Mouse (Mus musculus): ENCODE measurements around the gene Dram2. TPM values are rescaled to one million over a fixed set of nuclear protein-coding genes. Genes with fewer than 3 reads are reported as not detected.

The Dram2 gene
- 10 to 100 TPM; 50.8 to 53.9 TPM for total RNA-seq (2023)

GRCm38 (mm10) chr3:106547171-106547923 lies at the start of gene Dram2, which contains the start of gene Cept1:
Dram2 (plus strand) TSS chr3:106547798.
Cept1 (minus strand) TSS chr3:106547802.

Other genes with a start within 250 kb of the Dram2 start
- gene Chil6, start 141.6 kb upstream of the Dram2 start, total RNA-seq (2023), result under 1 TPM; 0.40 to 0.55 TPM
- 10 to 100 TPM; 49.3 to 51.3 TPM for gene Dennd2d, start 65.4 kb upstream of the Dram2 start, total RNA-seq (2023)
- gene Cept1, start within 50 bp of the Dram2 start, total RNA-seq (2023), result 10 to 100 TPM; 54.9 to 70.0 TPM
- 10 to 100 TPM; 26.3 to 26.6 TPM for gene Lrif1, start 137.2 kb downstream of the Dram2 start, total RNA-seq (2023)
- 100 to 1,000 TPM; 365 to 416 TPM for gene Cd53, start 242.4 kb downstream of the Dram2 start, total RNA-seq (2023)